Mouse (Mus musculus): ENCODE measurements around the gene Pm20d2. TPM values are rescaled to one million over a fixed set of nuclear protein-coding genes. Genes with fewer than 3 reads are reported as not detected.

Gene Pm20d2
- polyA plus RNA-seq, 1 experiment from 2014 or later, result 0.54 TPM

DNA sequence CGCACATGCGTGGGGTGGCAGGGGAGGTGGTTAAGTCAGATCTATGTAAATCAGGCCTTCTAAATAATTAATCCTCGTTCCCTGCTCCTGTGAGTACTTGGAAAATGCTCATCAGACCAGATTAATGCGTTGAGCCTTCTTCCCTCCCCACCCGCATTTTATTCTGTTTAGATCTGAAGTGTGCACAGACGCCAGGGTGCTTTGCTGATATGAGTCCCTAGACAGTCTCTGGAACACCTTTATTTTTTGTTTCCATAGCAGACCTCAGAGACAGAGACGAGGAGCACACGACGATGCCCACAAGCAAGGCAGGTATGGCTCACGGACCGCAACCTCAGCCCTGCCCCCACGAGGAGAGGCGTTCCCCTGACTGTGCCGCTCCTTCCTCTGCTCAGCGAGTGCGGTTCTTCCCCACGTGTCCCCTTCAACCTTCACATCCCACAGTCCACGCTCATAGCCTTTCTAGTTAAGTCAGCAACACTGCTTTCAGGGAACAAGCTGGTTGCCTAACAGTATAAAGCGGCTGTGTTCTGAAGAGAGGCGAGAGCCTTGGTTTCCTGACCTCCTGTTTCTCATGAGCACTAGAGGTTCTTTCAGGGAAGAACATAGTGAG lies 42.8 kb downstream of the Pm20d2 start:
- no peaks in the 10 kb centered on the region for H3K4me1 ChIP-seq (replicated peaks; ENCODE audit: control insufficient read depth, insufficient read depth, low read length)
- no peak overlapping the region for H3K27ac ChIP-seq (ENCODE audit: low read depth, low read length)
- H3K4me2 ChIP-seq (replicated peaks; ENCODE audit: low read depth, low read length), result no peak overlapping the region
- no peaks in the 10 kb centered on the region for H3K9me3 ChIP-seq (ENCODE audit: control insufficient read depth, low read length)
- ATAC-seq (ENCODE audit: low FRiP score) (no peak), DNase-seq (ENCODE audit: low spot score) (peak; percentile 8)
- 50% methylated on average over 20 of the region's 20 CpGs for WGBS
- H3K9ac ChIP-seq (ENCODE audit: low read depth, low read length), result no peak overlapping the region
- no peaks in the 10 kb centered on the region for H3K36me3 ChIP-seq (ENCODE audit: control insufficient read depth, insufficient read depth, low read length)
- H3K4me3 ChIP-seq (ENCODE audit: low read depth, low read length), result no peak overlapping the region
- no peaks in the 10 kb centered on the region for H3K27me3 ChIP-seq (ENCODE audit: control insufficient read depth, insufficient read depth, low read length)

DNA sequence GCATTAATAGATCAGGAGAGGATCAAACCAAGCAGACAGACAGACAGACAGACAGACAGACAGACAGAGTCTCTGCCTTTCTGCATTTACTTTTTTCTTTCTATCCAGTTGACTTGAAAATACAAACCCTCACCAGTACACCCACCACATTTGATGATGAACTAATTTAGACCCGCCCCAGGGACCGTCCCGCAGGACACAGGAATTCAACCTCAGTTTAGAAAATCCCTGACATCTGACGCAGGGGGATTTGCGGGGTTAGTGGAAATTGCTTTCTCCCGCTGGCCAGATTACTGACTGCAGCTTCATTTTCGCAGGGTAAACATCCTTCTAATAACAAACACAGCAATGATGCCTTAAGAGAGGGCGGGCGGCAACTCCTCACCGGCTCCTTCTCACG lies 57.3 kb downstream of the Pm20d2 start, which contains the start of gene Gabrr1:
TSS of gene Gabrr1 (plus strand) at position 301 of the 400 bp plus-strand sequence.
- Histone ChIP-seq H3K27ac (ENCODE audit: low read depth, low read length) (no peak within 1 kb of the TSS), H3K27me3 (ENCODE audit: control insufficient read depth, insufficient read depth, low read length) (no peaks in the 10 kb centered on the region), H3K4me3 (ENCODE audit: low read depth, low read length) (no peak within 1 kb of the TSS), H3K36me3 (ENCODE audit: control insufficient read depth, insufficient read depth, low read length) (no peaks in the 10 kb centered on the region), H3K4me1 (replicated peaks; ENCODE audit: control insufficient read depth, insufficient read depth, low read length) (no peaks in the 10 kb centered on the region), H3K9ac (ENCODE audit: low read depth, low read length) (no peak within 1 kb of the TSS), H3K9me3 (ENCODE audit: control insufficient read depth, low read length) (no peaks in the 10 kb centered on the region), H3K4me2 (replicated peaks; ENCODE audit: low read depth, low read length) (no peak within 1 kb of the TSS)
- DNase-seq (ENCODE audit: low spot score) (no peak), ATAC-seq (ENCODE audit: low FRiP score) (no peak)
- WGBS, result 83% methylated on average over 11 of the region's 11 CpGs

DNA sequence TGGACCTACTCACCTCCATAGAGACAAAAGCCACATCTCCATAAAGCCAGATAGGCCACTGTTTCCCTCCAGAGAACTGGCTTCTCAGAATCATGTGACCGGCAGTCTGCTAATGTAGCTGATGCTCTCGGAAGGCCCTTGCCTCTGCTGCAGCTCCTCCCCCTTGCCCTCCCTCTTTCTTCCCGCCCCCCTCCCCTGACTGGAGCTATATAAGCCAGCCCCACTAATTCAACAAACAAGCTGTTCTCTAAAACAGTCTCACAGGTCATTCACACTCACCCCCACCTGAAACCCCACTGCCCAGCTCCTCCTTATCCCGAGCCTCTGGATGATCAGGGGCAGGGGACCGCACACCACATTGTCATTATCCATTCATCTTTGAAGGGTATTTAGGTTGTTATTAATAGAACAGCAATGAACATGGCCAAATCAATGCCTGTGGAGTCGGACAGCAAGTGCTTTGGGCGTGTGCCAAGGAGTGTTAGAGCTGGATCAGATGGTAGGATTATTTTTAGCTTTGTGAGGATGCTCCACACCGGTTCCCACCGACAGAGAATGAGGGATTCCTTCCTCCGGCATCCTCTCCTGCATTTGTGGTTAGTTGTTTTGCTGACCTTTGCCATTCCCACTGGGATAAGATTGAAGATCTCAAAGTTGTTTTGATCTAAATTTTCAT lies 64.0 kb downstream of the Pm20d2 start:
- ATAC-seq (ENCODE audit: low FRiP score), result no peak
- 80% methylated on average over 10 of the region's 10 CpGs for WGBS
- H3K9me3 ChIP-seq (ENCODE audit: control insufficient read depth, low read length), result no peaks in the 10 kb centered on the region
- H3K27me3 ChIP-seq (ENCODE audit: control insufficient read depth, insufficient read depth, low read length), result no peaks in the 10 kb centered on the region
- DNase-seq (ENCODE audit: low spot score), result no peak
- H3K9ac ChIP-seq (ENCODE audit: low read depth, low read length), result no peak overlapping the region
- no peak overlapping the region for H3K27ac ChIP-seq (ENCODE audit: low read depth, low read length)
- no peak overlapping the region for H3K4me3 ChIP-seq (ENCODE audit: low read depth, low read length)
- no peaks in the 10 kb centered on the region for H3K36me3 ChIP-seq (ENCODE audit: control insufficient read depth, insufficient read depth, low read length)
- no peaks in the 10 kb centered on the region for H3K4me1 ChIP-seq (replicated peaks; ENCODE audit: control insufficient read depth, insufficient read depth, low read length)
- H3K4me2 ChIP-seq (replicated peaks; ENCODE audit: low read depth, low read length), result no peak overlapping the region

DNA sequence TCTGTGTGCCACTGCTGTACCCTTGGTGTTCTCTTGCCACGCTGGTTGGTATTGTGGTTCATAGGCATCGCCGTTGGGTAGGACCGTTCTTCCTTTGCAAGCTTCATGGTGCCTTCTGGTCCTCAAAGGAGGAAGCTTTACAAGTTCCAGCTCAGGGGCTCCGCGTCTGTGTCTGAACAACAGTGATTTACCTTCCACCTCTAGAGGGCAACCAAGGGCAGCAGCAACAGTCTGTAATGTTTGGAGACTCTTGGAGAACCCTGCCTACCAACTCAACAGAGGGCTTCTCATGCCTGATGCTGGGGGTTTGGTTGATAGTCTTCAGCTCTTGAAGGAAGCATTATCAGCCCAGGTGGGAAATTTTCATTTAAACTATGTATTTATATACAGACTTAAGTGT lies 65.0 kb downstream of the Pm20d2 start:
- WGBS, result 83% methylated on average over 6 of the region's 6 CpGs
- Histone ChIP-seq H3K36me3 (ENCODE audit: control insufficient read depth, insufficient read depth, low read length) (no peaks in the 10 kb centered on the region), H3K4me2 (replicated peaks; ENCODE audit: low read depth, low read length) (no peak overlapping the region), H3K4me1 (replicated peaks; ENCODE audit: control insufficient read depth, insufficient read depth, low read length) (no peaks in the 10 kb centered on the region), H3K9me3 (ENCODE audit: control insufficient read depth, low read length) (no peaks in the 10 kb centered on the region), H3K27me3 (ENCODE audit: control insufficient read depth, insufficient read depth, low read length) (no peaks in the 10 kb centered on the region), H3K9ac (ENCODE audit: low read depth, low read length) (no peak overlapping the region), H3K27ac (ENCODE audit: low read depth, low read length) (no peak overlapping the region), H3K4me3 (ENCODE audit: low read depth, low read length) (no peak overlapping the region)
- peak; percentile 32 for DNase-seq (ENCODE audit: low spot score)
- no peak for ATAC-seq (ENCODE audit: low FRiP score)

Other genes with a start within 250 kb of the Pm20d2 start
- 22.4 and 27.4 TPM in 2 replicates for gene Ankrd6, start 238.9 kb downstream of the Pm20d2 start, polyA plus RNA-seq (2014; fragmentation: Nextera tagmentation; extraction: Ambion mirVana)
- gene Rragd, start 206.7 kb downstream of the Pm20d2 start, polyA plus RNA-seq (2014; fragmentation: Nextera tagmentation; extraction: Ambion mirVana), result 36.6 and 53.5 TPM in 2 replicates
- gene Ube2j1, start 158.3 kb downstream of the Pm20d2 start, polyA plus RNA-seq (2014; fragmentation: Nextera tagmentation; extraction: Ambion mirVana), result 50.4 and 62.8 TPM in 2 replicates
- gene Gabrr2, start 126.7 kb downstream of the Pm20d2 start, polyA plus RNA-seq (2014; fragmentation: Nextera tagmentation; extraction: Ambion mirVana), result 0.39 TPM in 1 of 2 replicates, not detected in the other
- not detected in 2 replicates for gene Gabrr1, start 57.2 kb downstream of the Pm20d2 start, polyA plus RNA-seq (2014; fragmentation: Nextera tagmentation; extraction: Ambion mirVana)
- gene Srsf12, start 19.3 kb upstream of the Pm20d2 start, polyA plus RNA-seq (2014; fragmentation: Nextera tagmentation; extraction: Ambion mirVana), result 10.4 and 12.9 TPM in 2 replicates
- gene Pnrc1, start 100.4 kb upstream of the Pm20d2 start, polyA plus RNA-seq (2014; fragmentation: Nextera tagmentation; extraction: Ambion mirVana), result 84.3 and 89.4 TPM in 2 replicates
- gene Rngtt, start 120.6 kb upstream of the Pm20d2 start, polyA plus RNA-seq (2014; fragmentation: Nextera tagmentation; extraction: Ambion mirVana), result 37.7 and 39.3 TPM in 2 replicates

Measured in hindbrain, embryonic 11.5 days (tissue).